Mouse (Mus musculus) neutrophil, adult 59 days (primary cell): ENCODE measurements around the gene Fos. TPM values are rescaled to one million over a fixed set of nuclear protein-coding genes. Genes with fewer than 3 reads are reported as not detected.

Source experiments
- total RNA-seq, 2 experiments: library from RNA; stranded (reverse); gene quantifications; 1 replicate in 1 of 2; 2 replicates in 1 of 2; pipeline ENCODE4 v1.2.4; 2023

The Fos gene
- total RNA-seq, result 1,000 to 10,000 TPM; 2,787 to 3,963 TPM

DNA sequence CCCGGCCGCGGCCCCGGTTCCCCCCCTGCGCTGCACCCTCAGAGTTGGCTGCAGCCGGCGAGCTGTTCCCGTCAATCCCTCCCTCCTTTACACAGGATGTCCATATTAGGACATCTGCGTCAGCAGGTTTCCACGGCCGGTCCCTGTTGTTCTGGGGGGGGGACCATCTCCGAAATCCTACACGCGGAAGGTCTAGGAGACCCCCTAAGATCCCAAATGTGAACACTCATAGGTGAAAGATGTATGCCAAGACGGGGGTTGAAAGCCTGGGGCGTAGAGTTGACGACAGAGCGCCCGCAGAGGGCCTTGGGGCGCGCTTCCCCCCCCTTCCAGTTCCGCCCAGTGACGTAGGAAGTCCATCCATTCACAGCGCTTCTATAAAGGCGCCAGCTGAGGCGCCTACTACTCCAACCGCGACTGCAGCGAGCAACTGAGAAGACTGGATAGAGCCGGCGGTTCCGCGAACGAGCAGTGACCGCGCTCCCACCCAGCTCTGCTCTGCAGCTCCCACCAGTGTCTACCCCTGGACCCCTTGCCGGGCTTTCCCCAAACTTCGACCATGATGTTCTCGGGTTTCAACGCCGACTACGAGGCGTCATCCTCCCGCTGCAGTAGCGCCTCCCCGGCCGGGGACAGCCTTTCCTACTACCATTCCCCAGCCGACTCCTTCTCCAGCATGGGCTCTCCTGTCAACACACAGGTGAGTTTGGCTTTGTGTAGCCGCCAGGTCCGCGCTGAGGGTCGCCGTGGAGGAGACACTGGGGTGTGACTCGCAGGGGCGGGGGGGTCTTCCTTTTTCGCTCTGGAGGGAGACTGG is at the start of gene Fos:
Gene Fos, plus strand, starts transcription at position 410 of the 817 bp plus-strand sequence.

Other genes starting within 250 kb of the Fos start
- 1 to 10 TPM; 4.5 to 5.2 TPM for gene Mlh3, start 203.3 kb upstream of the Fos start, total RNA-seq
- gene Acyp1, start 185.5 kb upstream of the Fos start, total RNA-seq, result 10 to 100 TPM; 13.1 to 15.8 TPM
- gene Zc2hc1c, start 185.3 kb upstream of the Fos start, total RNA-seq, result not detected
- 10 to 100 TPM; 52.6 to 54.0 TPM for gene Nek9, start 134.5 kb upstream of the Fos start, total RNA-seq
- 100 to 1,000 TPM; 194 to 208 TPM for gene Tmed10, start 99.0 kb upstream of the Fos start, total RNA-seq
- gene Jdp2, start 125.1 kb downstream of the Fos start, total RNA-seq, result 10 to 100 TPM; 83.7 to 89.9 TPM
- gene Batf, start 212.8 kb downstream of the Fos start, total RNA-seq, result 10 to 100 TPM; 12.2 to 17.4 TPM